Mouse (Mus musculus): Measurements from ENCODE around the gene Olfr193. TPM values are rescaled to one million over a fixed set of nuclear protein-coding genes. Genes with fewer than 3 reads are reported as not detected.
"Not testable (repeated sequence)": the region's sequence is repeated elsewhere in the genome, so short reads cannot be mapped to it uniquely, and the experiment has no call there.

The Olfr193 gene
- not detected in 2 replicates for polyA plus RNA-seq (2015; fragmentation: Nextera tagmentation; extraction: Ambion mirVana)

DNA sequence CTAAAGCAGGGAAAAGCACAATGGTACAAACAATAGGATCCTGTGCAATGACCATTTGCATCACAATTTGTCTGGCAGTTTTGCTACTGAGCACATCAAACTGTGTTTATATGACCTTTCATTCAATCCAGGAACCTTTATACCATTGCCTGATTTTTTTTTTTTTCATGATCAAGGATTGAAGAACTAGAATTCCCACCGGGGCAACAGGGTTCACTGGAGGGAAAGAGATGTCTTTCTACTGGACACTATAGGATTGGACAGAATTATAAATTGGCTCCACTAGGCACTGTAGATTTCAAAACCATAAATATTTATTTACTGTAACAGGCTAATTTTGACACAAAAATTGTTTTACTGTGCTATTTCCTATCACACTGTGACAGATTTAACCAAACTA, at the start of gene Olfr193:
Gene Olfr193, minus strand, starts transcription at position 101 of the 400 bp plus-strand sequence.
- ATAC-seq = no peak
- H3K4me3 ChIP-seq (replicated peaks; ENCODE audit: low read length) = no peak within 1 kb of the TSS
- WGBS = 77% methylated on average over 1 of the region's 1 CpGs
- no peaks in the 10 kb centered on the region for H3K4me1 ChIP-seq (replicated peaks; ENCODE audit: control insufficient read depth, insufficient read depth, low read length)
- no peaks in the 10 kb centered on the region for H3K9me3 ChIP-seq (ENCODE audit: control insufficient read depth, low read length)
- H3K27ac ChIP-seq (ENCODE audit: low read length) = no peak within 1 kb of the TSS
- no peaks in the 10 kb centered on the region for H3K36me3 ChIP-seq (ENCODE audit: control insufficient read depth, insufficient read depth)
- H3K9ac ChIP-seq (replicated peaks; ENCODE audit: low read depth, low read length) = no peak within 1 kb of the TSS
- no peaks in the 10 kb centered on the region for H3K27me3 ChIP-seq (replicated peaks; ENCODE audit: control insufficient read depth, insufficient read depth, low read length)
- no peak within 1 kb of the TSS for H3K4me2 ChIP-seq (ENCODE audit: low read length)

DNA sequence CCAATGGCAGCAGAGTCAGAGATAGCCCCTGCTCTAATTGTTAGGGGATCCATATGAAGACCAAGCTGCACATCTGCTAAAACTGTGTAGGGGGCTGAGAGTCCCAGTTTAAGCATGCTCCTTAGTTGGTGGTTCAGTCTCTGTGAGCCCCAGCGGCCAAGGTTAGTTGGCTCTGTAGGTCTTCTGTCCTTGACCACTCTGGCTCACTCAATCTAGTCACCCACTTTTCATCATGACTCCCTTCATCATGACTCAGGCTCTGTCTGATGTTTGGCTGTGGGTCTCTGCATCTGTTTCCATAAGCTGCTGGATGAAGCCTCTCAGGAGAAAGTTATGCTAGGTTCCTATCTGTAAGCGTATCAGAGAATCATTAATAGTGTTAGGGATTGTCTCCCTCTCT, 40.3 kb upstream of the Olfr193 start:
- Histone ChIP-seq H3K36me3 (ENCODE audit: control insufficient read depth, insufficient read depth) (no peaks in the 10 kb centered on the region), H3K9me3 (ENCODE audit: control insufficient read depth, low read length) (no peaks in the 10 kb centered on the region), H3K27ac (ENCODE audit: low read length) (no peak overlapping the region), H3K9ac (replicated peaks; ENCODE audit: low read depth, low read length) (no peak overlapping the region), H3K4me3 (replicated peaks; ENCODE audit: low read length) (no peak overlapping the region), H3K4me1 (replicated peaks; ENCODE audit: control insufficient read depth, insufficient read depth, low read length) (no peaks in the 10 kb centered on the region), H3K27me3 (replicated peaks; ENCODE audit: control insufficient read depth, insufficient read depth, low read length) (no peaks in the 10 kb centered on the region), H3K4me2 (ENCODE audit: low read length) (no peak overlapping the region)
- ATAC-seq = no peak
- WGBS = 90% methylated on average over 2 of the region's 2 CpGs

DNA sequence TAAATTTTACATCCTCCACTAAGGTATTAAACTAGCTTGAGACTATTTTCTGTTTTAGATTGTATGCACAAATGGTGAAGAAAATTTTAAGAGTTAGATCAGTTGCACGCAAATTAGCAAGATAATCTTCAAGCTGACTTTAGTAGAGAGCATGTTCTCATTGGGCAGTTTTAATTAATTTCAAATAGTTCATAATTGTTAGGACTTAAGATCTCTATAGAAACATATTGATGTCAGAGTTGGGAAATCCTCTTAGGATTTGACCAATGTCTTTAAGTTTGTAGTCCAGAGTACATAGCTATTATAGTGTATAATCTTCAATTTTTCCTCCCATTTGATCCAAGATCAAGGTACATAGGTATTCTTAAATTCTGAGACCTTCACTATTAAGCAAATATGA, 35.1 kb upstream of the Olfr193 start, which contains the start of gene Olfr195:
Gene Olfr195, plus strand, starts transcription at position 301 of the 400 bp plus-strand sequence.
- H3K9me3 ChIP-seq (ENCODE audit: control insufficient read depth, low read length) = no peaks in the 10 kb centered on the region
- ATAC-seq = no peak
- no peaks in the 10 kb centered on the region for H3K36me3 ChIP-seq (ENCODE audit: control insufficient read depth, insufficient read depth)
- 95% methylated on average over 1 of the region's 1 CpGs for WGBS
- H3K27ac ChIP-seq (ENCODE audit: low read length) = no peak within 1 kb of the TSS
- no peak within 1 kb of the TSS for H3K4me3 ChIP-seq (replicated peaks; ENCODE audit: low read length)
- no peak within 1 kb of the TSS for H3K4me2 ChIP-seq (ENCODE audit: low read length)
- no peaks in the 10 kb centered on the region for H3K27me3 ChIP-seq (replicated peaks; ENCODE audit: control insufficient read depth, insufficient read depth, low read length)
- H3K4me1 ChIP-seq (replicated peaks; ENCODE audit: control insufficient read depth, insufficient read depth, low read length) = no peaks in the 10 kb centered on the region
- no peak within 1 kb of the TSS for H3K9ac ChIP-seq (replicated peaks; ENCODE audit: low read depth, low read length)

DNA sequence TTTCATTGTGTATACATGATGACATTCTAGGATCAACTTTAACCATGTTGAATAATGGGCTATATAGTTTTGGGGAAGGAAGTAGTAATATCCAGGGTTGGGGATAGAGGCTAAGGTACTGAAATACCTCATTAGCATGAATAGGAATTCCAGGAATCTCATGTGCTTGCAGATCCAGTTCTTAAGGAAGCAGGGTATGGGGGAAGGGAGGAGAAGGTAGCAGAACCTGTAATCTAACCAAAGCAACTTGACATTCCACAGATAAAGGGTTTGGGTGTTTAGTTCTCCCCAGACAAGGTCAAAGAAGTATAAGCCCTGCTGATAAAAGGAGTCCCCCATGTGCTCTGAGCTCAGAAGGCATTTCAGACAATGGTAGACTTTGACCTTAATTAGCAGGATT, 29.4 kb upstream of the Olfr193 start:
- Histone ChIP-seq H3K36me3 (ENCODE audit: control insufficient read depth, insufficient read depth) (no peaks in the 10 kb centered on the region), H3K27me3 (replicated peaks; ENCODE audit: control insufficient read depth, insufficient read depth, low read length) (no peaks in the 10 kb centered on the region), H3K4me2 (ENCODE audit: low read length) (no peak overlapping the region), H3K4me1 (replicated peaks; ENCODE audit: control insufficient read depth, insufficient read depth, low read length) (no peaks in the 10 kb centered on the region), H3K4me3 (replicated peaks; ENCODE audit: low read length) (no peak overlapping the region), H3K9ac (replicated peaks; ENCODE audit: low read depth, low read length) (no peak overlapping the region), H3K27ac (ENCODE audit: low read length) (no peak overlapping the region), H3K9me3 (ENCODE audit: control insufficient read depth, low read length) (no peaks in the 10 kb centered on the region)
- no peak for ATAC-seq

DNA sequence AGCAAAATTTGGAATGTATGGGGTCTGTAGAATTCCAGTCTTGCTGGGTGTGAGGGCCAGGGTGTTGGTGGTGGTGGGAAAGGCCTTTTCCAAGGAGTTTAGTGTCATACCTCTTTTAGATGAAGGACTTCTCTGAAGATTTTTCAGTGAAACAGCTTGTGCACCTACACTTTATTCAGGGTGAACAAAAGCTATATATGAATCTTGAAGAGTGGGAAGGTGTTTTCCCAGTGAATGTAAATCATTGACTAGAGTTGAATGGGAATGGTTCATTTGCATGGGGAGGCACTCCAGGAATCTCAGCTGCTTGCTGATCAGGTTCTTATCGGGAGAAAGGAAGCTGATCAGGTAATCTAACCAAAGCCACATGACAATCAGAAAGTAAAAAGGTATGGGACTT, 19.1 kb upstream of the Olfr193 start:
- Histone ChIP-seq H3K36me3 (ENCODE audit: control insufficient read depth, insufficient read depth) (no peaks in the 10 kb centered on the region), H3K27ac (ENCODE audit: low read length) (no peak overlapping the region), H3K9ac (replicated peaks; ENCODE audit: low read depth, low read length) (no peak overlapping the region), H3K9me3 (ENCODE audit: control insufficient read depth, low read length) (no peaks in the 10 kb centered on the region), H3K4me2 (ENCODE audit: low read length) (no peak overlapping the region), H3K4me1 (replicated peaks; ENCODE audit: control insufficient read depth, insufficient read depth, low read length) (no peaks in the 10 kb centered on the region), H3K4me3 (replicated peaks; ENCODE audit: low read length) (no peak overlapping the region), H3K27me3 (replicated peaks; ENCODE audit: control insufficient read depth, insufficient read depth, low read length) (no peaks in the 10 kb centered on the region)
- ATAC-seq = no peak
- WGBS = 92% methylated on average over 1 of the region's 1 CpGs

DNA sequence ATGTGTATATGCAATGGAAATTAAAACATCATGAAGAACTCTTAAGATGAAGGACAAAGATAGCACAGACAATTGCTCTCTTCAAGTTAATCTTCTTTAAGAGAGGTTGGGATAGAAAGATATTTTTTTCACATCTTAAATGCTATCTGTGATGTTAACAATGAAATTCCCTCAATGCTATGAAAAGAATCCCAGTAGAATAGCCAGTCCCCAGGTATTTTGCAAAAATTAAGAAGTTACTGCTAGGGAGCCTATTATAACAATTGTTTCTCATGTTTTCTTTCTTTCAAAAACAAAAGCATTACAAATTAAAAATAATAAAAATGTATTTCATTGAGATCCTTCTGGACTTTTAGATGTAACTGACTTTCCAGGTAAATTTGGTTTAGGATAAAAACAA, 9.3 kb upstream of the Olfr193 start, which contains the start of gene Olfr194:
Gene Olfr194, minus strand, starts transcription at position 101 of the 400 bp plus-strand sequence.
- Histone ChIP-seq H3K4me2 (ENCODE audit: low read length) (no peak within 1 kb of the TSS), H3K36me3 (ENCODE audit: control insufficient read depth, insufficient read depth) (no peaks in the 10 kb centered on the region), H3K9ac (replicated peaks; ENCODE audit: low read depth, low read length) (no peak within 1 kb of the TSS), H3K27me3 (replicated peaks; ENCODE audit: control insufficient read depth, insufficient read depth, low read length) (no peaks in the 10 kb centered on the region), H3K9me3 (ENCODE audit: control insufficient read depth, low read length) (no peaks in the 10 kb centered on the region), H3K4me1 (replicated peaks; ENCODE audit: control insufficient read depth, insufficient read depth, low read length) (no peaks in the 10 kb centered on the region), H3K27ac (ENCODE audit: low read length) (no peak within 1 kb of the TSS), H3K4me3 (replicated peaks; ENCODE audit: low read length) (no peak within 1 kb of the TSS)
- no peak for ATAC-seq

DNA sequence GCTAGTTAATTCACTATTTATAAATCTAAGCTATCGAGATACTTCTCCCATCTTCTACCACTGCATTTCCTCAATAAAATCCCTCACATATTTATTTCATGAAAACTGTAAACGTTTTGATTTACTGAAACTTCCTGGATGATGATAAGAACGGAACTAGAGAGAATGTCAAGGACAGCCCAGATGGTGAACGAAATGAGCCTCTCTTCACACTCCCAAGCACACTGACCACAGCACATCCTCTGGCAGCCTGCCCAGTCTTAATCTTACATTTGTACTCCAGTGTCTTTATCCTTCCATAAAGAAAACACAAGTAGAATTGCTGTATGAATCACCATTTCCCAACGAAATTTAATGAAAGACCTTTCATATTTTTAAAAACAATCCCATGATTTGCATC, 3.2 kb downstream of the Olfr193 start:
- H3K27me3 ChIP-seq (replicated peaks; ENCODE audit: control insufficient read depth, insufficient read depth, low read length); ATAC-seq; H3K9ac ChIP-seq (replicated peaks; ENCODE audit: low read depth, low read length); H3K4me1 ChIP-seq (replicated peaks; ENCODE audit: control insufficient read depth, insufficient read depth, low read length); H3K27ac ChIP-seq (ENCODE audit: low read length); H3K4me2 ChIP-seq (ENCODE audit: low read length); H3K36me3 ChIP-seq (ENCODE audit: control insufficient read depth, insufficient read depth); H3K4me3 ChIP-seq (replicated peaks; ENCODE audit: low read length); H3K9me3 ChIP-seq (ENCODE audit: control insufficient read depth, low read length): not testable (repeated sequence)
- 64% methylated on average over 5 of the region's 5 CpGs for WGBS

DNA sequence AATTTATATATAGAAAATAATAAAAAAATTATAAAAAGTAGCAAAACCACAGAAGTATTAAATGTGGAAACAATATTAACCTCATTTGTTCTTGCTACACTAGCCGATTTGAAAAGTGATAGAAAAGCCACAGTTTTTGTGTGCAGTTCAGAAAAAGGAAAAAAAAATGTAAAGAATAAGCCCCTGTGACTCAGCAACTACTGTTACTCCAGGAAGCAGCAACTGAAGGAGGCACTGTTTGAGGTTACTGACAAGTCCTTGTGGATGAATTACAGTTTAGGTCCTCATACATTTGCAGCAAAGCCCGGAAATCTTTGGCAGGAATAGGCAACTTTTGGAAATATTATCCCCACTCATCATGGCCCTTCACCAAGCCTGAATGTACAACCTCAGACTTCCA, 6.4 kb downstream of the Olfr193 start:
- no peaks in the 10 kb centered on the region for H3K36me3 ChIP-seq (ENCODE audit: control insufficient read depth, insufficient read depth)
- ATAC-seq = no peak
- 89% methylated on average over 2 of the region's 2 CpGs for WGBS

DNA sequence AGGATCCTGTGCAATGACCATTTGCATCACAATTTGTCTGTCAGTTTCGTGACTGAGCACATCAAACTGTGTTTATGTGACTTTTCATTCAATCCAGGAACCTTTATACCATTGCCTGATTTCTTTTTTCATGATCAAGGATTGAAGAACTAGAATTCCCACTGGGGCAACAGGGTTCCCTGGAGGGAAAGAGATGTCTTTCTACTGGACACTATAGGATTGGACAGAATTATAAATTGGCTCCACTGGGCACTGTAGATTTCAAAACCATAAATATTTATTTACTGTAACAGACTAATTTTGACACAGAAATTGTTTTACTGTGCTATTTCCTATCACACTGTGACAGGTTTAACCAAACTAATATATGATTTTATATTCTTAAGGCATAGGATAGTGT, 22.0 kb downstream of the Olfr193 start, which contains the start of gene Olfr191:
Gene Olfr191, minus strand, starts transcription at position 101 of the 400 bp plus-strand sequence.
- H3K4me3 ChIP-seq (replicated peaks; ENCODE audit: low read length); ATAC-seq; H3K4me1 ChIP-seq (replicated peaks; ENCODE audit: control insufficient read depth, insufficient read depth, low read length); H3K4me2 ChIP-seq (ENCODE audit: low read length); H3K27ac ChIP-seq (ENCODE audit: low read length); H3K9ac ChIP-seq (replicated peaks; ENCODE audit: low read depth, low read length); H3K27me3 ChIP-seq (replicated peaks; ENCODE audit: control insufficient read depth, insufficient read depth, low read length); H3K36me3 ChIP-seq (ENCODE audit: control insufficient read depth, insufficient read depth); H3K9me3 ChIP-seq (ENCODE audit: control insufficient read depth, low read length): not testable (repeated sequence)
- 49% methylated on average over 1 of the region's 1 CpGs for WGBS

More for the DNA sequence above, 6.4 kb downstream of the Olfr193 start:
- Histone ChIP-seq H3K27me3 (replicated peaks; ENCODE audit: control insufficient read depth, insufficient read depth, low read length) (no peaks in the 10 kb centered on the region), H3K9me3 (ENCODE audit: control insufficient read depth, low read length) (no peaks in the 10 kb centered on the region), H3K9ac (replicated peaks; ENCODE audit: low read depth, low read length) (no peak overlapping the region), H3K4me2 (ENCODE audit: low read length) (no peak overlapping the region), H3K27ac (ENCODE audit: low read length) (no peak overlapping the region), H3K4me1 (replicated peaks; ENCODE audit: control insufficient read depth, insufficient read depth, low read length) (no peaks in the 10 kb centered on the region), H3K4me3 (replicated peaks; ENCODE audit: low read length) (no peak overlapping the region)

DNA sequence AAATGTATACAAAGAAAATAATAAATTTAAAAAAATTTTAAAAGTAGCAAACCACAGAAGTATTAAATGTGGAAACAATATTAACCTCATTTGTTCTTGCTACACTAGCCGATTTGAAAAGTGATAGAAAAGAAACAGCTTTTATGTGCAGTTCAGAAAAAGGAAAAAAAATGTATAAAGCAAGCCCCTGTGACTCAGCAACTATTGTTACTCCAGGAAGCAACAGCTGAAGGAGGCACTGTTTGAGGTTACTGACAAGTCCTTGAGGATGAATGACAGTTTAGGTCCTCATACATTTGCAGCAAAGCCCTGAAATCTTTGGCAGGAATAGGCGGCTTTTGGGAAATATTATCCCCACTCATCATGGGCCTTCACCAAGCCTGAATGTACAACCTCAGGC, 30.6 kb downstream of the Olfr193 start:
- not testable (repeated sequence) for H3K36me3 ChIP-seq (ENCODE audit: control insufficient read depth, insufficient read depth); H3K9me3 ChIP-seq (ENCODE audit: control insufficient read depth, low read length); H3K9ac ChIP-seq (replicated peaks; ENCODE audit: low read depth, low read length); H3K4me3 ChIP-seq (replicated peaks; ENCODE audit: low read length); H3K27ac ChIP-seq (ENCODE audit: low read length); H3K4me2 ChIP-seq (ENCODE audit: low read length); H3K4me1 ChIP-seq (replicated peaks; ENCODE audit: control insufficient read depth, insufficient read depth, low read length); H3K27me3 ChIP-seq (replicated peaks; ENCODE audit: control insufficient read depth, insufficient read depth, low read length); ATAC-seq
- 90% methylated on average over 2 of the region's 2 CpGs for WGBS

All from forebrain, embryonic 16.5 days (tissue).